Mouse (Mus musculus): ENCODE data around the gene Urb2.
"Not testable (repeated sequence)": the region's sequence is repeated elsewhere in the genome, so short reads cannot be mapped to it uniquely, and the experiment has no call there.

Urb2 gene

DNA sequence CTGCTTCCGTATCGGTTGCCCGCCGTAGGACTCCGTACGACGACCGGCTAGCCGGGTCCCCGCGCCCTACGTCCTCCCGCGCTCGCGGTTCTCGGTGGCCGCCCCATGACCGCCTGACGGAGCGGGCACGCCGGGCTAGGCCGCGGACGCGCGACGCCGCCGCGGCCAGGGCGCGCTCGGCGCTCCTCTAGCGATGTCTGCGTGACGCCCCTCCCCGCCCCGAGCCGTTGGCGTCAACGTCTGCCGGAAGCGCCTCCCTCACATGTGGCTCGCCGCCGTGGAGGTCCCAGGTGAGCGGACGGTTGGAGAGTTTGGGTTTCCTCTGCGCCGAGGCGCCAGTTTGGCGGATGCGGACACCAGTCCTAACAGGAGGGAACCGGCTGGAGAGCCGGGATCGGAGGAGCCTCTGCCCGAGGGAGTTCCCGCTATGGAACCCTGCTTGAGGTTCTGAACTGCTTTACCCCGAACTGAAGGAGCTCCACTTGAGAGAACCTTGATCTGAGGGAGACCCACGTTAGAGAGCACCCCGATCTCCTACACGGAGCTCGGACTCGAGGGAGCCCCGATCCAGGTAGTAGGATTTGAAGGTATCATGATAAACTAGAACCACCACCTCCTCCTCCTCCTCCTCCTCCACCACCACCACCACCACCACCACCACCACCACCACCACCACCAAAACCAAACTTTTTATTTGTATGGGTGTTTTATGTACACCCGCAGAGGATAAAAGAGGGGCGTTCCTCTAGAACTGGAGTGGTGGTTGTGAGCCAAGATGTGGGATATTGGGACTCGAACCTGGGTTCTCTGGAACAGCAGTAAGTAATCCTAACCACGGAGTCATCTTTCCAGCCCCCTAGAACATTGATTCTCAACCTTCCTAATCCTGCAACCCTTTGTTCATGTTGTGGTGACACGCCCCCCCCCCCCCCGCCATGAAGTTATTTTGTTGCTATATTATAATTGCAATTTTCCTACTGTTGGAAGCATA is at the start of gene Urb2, which contains the start of gene Taf5l:
Urb2 (plus strand) TSS at position 272 of the 991 bp plus-strand sequence.
Taf5l (minus strand) TSS at position 161 of the 991 bp plus-strand sequence.
- peak; percentile 97 for DNase-seq

DNA sequence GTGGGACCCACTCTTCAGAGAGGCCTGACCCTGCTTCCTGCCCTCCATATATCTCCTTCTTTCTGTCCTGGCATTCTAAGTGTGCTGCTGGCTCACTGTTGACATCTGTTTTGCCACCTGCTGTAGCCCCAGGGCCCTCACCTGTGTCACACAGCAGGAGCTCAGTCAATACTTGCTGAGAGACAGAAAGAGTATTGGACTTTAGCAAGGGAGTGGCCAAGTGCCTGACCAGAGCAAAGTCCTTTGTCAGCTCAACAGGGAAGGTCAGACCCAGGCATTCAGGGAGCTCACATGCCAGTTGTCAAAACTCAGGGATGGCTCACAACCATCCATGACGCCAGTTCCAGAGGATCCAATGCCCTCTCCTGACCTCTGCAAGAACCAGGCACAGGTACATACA is 47.8 kb upstream of the Urb2 start:
- no peak for DNase-seq

DNA sequence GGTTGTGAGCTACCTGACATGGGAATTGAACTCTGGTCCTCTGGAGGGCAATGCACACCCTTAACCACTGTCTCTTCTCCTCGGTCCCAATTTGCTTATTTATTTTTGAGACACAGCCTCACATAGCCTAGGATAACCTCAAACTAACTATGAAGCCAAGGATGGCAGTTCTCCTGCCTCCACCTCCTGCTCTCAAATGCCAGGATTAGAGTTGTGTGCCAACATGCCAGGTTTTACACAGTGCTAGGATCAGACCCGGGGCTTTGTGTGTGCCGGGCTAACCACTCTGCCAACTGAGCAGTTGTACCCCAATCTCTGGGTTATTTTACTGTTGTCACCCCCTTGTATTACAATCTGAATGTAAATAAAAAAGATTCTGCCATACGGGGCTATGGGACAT is 43.8 kb upstream of the Urb2 start:
- no peak for DNase-seq

DNA sequence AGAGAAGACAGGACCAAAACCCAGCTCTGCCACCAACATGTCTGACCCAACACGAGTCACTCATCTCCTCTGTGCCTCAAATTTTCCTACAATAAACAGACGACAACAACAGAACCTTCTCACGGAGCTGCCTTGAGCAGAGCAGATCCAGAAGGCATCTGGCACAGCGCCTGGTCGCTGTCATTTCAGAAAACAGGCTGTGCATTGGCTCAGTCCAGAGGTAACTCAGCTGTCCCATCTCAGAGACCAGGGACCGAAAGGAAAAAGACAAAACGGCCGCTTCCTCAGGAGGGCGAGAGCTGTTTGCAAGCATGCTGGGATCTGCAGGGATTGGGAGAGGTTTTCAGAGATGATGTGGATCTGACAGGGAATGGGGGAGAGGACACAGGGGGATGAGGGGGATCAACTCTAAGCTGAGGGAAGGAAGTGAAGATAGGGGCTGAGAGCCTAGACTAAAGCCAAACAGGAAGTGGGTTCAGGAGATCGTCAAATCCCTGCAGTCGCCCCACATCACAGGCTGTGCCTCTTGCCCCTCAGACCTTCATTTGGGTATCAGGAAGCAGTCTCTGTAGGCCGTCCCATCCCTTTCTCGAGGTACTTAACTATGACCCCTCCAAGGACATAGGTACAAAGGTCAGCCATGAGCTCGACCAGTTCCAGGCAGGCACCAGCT is 43.0 kb upstream of the Urb2 start:
- peak; percentile 9 for DNase-seq

DNA sequence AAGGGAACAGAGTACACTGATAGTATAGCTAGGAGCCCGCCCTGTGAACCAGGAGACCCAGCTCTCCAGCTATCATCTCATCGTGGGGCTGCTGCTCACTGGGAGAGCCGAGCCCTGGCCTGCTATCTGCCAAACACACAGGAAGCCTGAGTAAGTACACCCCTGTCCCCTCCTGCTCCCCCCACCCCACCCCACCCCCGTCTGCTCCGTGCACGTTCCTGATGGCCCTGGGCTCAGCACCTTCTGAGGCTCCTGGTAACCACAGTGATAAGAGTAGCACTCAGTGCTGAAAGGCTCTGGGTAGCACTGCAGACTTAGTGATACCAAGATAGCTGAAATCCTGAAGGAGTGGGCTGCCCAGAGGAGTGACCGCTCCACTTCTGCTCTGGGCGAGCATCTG is 42.4 kb upstream of the Urb2 start:
- DNase-seq: no peak

DNA sequence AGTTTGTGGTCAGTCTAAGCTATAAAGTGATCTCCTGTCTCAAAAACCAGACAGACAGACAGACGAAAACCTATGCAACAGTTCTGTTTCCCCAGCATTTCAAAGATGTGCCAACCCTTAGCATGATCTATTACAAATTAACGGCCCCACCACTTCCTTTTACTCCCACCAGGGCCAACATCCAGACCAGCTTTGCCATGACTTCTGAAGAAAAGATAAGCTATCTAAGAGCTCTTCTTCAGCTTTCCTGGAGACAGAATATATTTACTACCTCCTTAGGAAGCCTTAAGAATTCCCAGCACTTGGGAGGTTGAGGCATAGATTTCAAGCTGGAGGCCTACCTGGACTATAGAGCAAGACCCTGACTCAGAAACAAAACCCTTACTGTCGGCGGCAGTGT is 41.1 kb upstream of the Urb2 start:
- no peak for DNase-seq

DNA sequence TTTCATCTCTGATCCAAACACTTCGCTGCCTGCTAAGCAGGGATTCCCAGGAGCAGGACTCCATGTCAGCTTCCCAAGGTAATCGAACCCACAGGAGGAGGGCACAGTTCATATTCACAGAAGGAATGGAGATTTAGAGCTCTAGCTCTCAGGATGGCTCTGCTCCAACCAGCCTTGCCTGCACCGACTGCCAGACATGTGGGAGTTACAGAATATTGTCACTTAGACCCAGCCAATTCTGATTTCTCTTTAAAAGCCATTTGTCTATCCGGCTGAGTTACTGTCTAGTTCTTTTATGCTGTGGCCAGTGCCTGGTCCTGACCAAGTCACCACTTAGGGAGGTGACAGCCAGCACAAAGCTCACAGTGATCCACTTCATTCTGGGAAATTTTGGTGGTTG is 39.6 kb upstream of the Urb2 start:
- no peak for DNase-seq

DNA sequence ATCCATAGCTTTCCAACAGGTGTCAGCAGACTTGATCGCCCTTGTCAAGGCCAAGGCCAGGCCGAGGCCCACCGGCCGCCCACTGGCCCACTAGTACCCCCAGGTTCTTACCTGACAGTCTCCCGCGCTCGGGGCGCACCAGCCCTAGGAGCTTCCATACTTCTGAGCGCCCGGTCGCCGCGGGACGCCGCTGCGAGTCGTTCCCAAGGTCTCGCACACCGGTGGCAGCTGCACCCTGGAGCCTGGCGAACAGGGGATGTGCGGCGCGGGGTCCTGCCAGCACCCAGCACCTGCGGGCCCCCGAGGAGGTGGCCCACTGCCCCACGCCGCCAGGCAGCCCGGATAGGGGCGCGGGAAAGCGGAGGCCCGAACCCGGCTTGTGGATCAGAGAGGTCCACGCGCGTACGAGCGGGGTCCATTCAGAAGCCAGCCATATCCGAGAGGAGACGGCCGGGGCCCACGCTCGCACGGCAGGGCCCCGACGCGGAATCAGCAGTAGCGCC is 39.0 kb upstream of the Urb2 start:
- DNase-seq: peak; percentile 34

DNA sequence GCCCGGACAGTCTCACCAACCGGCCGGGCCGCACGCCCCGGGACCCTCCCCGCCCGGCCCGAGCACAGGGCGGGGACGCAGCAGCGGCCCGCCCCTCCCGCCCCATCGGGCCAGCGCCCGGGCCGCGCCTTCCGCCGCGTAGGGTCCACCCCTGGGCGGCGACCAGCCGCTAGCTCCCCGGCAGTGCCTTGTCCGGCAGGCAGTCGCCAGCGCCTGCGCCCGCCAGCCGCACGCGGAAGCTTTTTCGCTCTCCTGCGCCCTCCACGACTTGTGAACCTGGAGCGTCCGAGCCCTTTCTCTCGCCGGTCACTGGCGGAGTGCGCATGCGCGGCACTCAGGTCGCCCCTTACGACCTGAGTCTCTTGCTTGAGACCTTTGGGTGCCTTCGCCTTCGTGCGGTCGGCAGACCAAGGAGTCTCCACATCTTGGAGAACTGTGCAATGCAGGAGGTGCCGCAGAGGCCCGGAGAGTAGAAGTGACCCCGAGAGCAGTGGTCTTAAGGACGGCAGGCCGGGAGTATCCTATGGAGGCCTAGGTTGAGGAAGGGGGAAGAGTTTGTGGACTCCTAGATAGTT is 38.4 kb upstream of the Urb2 start, which contains the start of gene Abcb10:
Abcb10 (minus strand) TSS at position 297 of the 575 bp plus-strand sequence.
- peak; percentile 66 for DNase-seq

DNA sequence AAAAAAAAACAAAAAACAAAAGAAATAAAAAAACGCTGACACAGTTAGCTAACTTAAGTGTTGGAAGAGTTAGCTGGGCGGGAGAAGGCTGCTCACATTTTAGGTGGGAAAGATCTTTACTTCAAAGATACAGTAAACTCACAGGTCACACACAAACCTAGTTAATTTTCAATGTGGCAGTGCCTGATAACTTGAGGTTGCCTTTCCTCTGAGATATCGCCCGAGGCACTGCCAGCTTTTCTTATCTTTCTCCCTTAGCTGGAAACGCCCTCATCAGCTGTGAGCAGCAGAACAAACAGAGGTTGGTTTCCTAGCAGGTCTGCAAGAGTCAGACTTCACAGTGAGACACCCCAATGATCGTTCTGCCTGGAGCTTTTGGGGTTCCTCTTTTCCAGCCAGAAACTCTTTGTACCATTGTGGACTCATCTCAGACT is 32.7 kb upstream of the Urb2 start:
- no peak for DNase-seq

DNA sequence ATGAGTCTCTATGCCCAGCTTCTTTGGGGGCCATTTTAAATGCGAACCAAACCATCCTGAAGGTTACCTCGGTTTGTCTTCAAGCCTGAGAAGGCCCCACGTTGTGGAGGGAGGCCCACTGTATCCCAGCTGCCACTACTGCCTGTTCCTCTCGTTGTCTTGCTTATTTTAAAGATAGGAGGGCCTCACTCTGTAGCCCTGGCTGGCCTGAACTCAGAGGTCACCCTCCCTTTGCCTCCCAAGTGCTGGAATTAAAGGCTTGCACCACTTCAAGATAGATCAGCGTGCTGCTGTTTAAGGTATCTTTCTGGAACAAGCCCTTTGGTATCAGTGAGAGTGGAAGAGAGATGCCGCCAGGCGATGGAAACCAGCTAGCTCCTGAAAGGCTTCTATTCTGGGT is 32.2 kb upstream of the Urb2 start:
- no peak for DNase-seq

DNA sequence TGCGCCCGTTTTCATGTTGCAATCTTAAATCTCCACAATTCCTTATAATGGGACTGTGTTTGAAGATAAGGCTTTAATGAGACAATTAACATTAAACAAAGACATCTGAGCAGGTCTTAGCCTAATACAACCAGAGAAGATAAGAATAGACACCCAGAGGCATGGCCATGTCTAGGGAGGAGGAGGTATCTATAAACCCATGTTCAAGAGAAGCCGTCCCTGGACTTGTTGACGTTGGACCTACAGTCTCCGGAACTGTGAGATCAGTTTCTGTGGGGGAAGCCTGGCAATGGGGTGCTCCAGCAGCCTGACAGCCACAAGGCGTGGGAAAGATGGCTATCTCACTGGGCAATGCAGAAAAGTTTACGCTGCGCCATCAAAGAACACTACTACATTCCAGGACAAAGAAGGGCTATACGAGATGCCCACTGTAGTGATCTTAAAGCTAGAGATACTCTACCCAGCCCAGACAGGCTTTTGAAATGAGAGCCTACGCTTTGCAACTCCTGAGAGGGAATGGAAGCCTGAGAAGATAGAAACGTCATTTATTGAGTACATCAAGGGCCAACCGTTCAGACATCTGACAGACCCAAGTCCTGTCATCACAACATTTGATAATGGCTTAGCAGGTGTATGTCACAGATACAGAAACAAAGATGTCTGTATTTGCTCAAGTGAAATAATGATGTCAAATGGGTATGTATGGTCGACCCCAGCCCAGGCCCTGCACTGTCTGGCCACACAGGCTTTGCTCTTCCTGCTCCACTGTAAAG is 30.8 kb upstream of the Urb2 start:
- DNase-seq: no peak

DNA sequence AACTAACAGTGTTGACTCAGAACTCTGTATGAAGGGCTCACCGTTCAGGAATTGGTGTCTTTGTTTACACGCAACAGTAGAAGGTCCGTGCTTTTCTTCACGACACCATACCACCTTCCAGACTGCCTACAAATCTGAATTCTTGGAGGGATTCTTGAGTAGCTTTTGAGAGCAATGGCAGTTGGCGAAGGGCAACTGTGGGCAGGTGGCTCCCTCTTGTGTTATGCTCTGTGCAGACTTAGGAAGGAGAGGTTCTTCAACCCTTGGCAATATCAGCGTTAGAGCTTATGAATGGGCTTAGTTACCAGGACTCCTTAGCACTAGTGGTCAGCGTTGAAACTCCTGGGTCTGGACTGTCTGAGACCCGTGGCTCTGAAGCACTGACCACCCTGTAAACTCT is 28.7 kb upstream of the Urb2 start:
- no peak for DNase-seq

DNA sequence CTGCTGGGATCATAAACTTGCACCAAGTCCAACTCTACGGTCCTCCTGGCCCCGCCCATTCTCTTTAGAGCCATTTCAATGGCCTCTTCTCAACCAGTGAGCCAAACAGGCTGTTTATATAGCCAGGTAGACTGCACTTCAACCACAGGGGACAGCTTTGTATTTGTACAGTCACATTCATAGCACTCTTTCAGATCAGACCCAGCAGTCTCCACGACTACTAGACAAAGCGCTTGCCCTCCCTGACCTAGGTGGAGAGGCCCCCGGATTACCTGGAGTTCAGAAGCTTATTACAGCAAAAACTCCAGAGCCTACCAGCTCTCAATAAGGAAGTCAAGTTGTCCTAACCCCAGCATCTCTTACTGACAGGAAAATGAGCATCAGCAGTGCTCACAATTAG is 27.7 kb upstream of the Urb2 start:
- no peak for DNase-seq

DNA sequence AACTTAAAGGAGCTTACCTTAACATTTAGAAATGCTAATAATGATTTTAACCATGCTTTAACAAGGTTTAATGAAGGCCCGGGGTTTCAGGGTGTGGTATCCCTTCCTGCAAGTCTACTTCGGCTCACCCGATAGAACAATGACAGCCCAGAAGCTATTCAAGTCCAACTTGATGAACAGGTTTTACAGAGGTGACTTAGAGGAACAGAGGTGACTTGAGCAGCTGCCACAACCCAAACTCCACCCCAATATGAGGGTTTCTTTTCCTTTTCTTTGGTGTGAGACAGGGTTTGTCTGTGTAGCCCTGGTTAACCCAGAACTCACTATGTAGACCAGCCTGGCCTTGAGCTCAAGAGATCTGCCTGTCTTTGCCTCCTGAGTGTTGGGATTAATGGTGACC is 27.3 kb upstream of the Urb2 start:
- no peak for DNase-seq

DNA sequence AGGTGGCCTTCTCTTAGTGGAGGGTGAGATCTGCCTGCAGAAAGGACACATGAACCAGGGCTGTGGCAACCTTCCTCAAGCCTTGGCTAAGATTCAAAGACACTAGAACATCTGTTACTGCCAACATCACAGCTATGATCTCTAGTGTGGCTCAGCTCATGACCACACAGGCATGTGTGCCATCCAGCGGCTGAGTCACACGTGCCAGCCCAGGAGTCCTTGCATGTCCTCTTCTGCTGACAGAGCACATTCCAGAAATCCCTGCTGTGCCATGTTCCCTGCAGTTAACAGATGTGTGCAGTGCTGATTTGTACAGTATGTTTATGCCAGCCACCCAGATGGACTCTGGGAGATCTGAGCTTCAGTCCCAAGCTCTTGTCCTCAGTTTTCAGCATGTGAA is 21.7 kb upstream of the Urb2 start:
- no peak for DNase-seq

DNA sequence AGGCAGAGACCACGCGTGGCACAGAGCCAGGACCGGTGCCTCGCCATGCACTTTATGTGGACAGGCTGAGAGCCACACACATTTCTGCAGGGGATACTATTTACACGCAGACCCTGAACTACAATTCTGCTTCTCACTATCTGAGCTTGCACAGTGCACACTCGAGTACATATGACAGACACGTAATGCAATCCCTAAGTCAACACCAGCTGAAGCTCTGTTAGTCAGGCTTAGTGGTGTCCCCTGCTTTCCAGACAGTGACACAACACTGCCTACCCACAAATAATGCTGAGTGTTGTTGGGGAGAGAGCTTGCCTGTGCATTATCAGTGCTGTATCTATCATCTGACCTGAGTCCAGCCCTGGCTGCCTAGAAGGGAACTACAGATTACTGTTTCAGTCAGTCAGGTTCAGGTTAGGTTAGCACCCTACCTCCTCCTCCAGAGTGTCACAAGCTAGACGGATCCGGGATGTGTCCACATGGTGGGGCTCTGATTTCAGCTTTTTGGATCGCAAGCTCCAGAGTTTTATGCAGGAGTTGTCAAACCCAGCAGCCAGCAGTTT is 18.7 kb upstream of the Urb2 start:
- no peak for DNase-seq

DNA sequence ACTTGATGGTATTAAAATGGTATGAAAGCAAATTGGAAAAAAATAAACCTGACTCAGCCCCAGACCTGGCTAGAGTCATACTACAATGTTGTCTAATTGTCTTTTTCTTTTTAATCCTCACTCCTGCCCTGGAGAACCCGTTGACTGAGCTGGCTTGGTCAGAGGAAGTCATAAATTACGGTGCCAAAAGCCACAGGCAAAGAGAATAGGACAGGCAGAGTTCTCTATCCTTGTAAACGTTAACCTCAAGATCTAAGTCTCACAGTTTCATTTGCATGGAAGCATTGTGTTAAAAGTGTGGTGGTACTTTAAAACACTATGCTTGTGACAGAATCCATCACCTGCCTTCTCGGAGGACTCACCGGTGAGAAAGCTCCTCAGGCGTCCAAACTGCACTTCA is 13.5 kb upstream of the Urb2 start:
- DNase-seq: no peak

DNA sequence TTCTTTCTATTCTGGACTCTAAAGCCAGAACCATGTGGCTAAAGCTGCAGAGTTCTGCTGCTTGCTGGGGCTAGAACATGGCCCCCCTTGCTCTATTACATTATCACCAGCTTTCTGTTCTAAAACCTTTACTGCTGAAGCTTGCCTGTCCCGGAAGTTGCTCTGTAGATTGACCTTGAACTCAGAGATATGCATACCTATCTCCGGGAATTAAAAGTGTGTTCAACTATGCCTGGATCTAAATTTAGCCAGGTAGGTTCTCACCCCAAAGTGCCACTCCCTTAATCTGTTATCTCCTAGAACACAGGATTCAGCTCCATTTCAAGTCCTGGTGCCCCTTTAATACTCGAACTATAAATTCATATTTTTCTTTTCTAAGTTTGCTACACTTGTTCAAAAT is 9.7 kb upstream of the Urb2 start:
- no peak for DNase-seq

DNA sequence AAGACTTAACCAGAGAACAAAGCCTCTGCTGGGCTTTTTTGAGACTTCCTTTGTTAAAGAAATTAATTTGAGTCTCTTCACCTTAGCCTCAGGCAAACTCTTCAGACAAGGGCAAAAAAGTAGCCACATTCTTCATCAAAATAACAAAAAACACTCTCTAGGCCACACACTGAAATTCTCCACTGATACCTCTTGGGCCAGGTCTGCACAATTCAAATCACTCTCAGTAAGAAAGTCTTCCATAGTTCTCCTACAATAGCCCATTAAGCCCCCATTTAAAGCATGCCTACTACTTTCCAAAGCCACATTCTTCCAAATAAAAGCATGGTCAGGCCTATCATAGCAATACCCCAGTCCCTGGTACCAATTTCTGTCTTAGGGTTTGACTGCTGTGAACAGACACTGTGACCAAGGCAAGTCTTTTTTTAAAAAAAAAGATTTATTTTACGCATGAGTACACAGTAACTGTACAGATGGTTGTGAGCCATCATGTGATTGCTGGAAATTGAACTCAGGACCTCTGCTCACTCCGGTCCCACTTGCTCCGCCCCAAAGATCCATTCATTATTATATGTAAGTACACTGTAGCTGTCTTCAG is 9.2 kb upstream of the Urb2 start:
- no peak for DNase-seq

DNA sequence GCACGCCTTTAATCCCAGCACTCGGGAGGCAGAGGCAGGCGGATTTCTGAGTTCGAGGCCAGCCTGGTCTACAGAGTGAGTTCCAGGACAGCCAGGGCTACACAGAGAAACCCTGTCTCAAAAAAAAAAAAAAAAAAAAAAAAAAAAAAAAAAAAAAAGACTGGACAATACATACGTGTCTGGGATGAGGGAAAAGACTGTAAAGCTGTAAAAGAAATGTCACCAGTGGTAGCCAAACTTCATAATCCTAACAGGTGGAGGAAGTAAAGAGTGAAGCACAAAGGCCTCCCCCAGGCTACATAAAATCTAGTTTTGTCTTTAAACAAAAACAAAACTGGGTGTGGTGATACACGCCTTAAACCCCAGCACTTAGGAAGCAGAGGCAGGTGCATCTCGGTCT is 7.0 kb upstream of the Urb2 start:
- DNase-seq: not testable (repeated sequence)

DNA sequence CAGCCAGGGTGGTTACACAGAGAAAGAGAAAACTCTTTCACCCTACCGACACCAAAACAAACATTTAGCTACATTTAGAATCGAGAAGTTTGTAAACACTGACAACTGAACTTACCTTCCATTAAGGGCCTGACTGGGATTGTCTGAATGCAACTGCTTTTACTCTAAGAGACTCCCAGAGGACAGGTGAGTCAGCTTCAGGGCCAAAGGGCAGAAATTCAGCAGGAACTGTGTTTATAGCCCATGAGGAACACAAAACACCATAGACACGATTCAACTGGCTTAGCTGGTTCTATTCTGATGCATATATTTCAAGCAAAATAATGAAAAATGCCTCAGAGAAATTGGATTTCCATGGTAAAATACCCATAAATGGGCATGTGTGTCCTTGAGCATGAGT is 6.6 kb upstream of the Urb2 start:
- no peak for DNase-seq
